Mouse (Mus musculus): ENCODE measurements at regions not wholly inside any gene's neighbourhood (a gene's known extent, or its start where the extent isn't known, plus 50 kb on each side); places are given as distances from the start of the nearest gene placed in this dataset.
"Not testable (repeated sequence)": the region's sequence is repeated elsewhere in the genome, so short reads cannot be mapped to it uniquely, and the experiment has no call there.

GRCm38 (mm10) chr8:31737314-31737713 is 1691.2 kb upstream of the 5930422O12Rik start:
- not testable (repeated sequence) for TF ChIP-seq POLR2A (IDR thresholded peaks at IDR 0.05; ENCODE audit: extremely low read depth, insufficient read depth, low read length); CTCF (IDR thresholded peaks at IDR 0.05; ENCODE audit: low read depth, low read length)

Data from liver, adult 2 months (tissue).